Mouse (Mus musculus) embryonic facial prominence, embryonic 13.5 days (tissue): Measurements from ENCODE around the gene C2cd2. TPM values are rescaled to one million over a fixed set of nuclear protein-coding genes. Genes with fewer than 3 reads are reported as not detected.
"Not testable (repeated sequence)": the region's sequence is repeated elsewhere in the genome, so short reads cannot be mapped to it uniquely, and the experiment has no call there.

Experiments
- ATAC-seq: fragments of 200-750 bp; cut with Nextera tagmentation; 2 replicates; pipeline ENCODE4 v1.8.0; 2017; ENCODE audit warnings: low read depth; ENCODE audit not compliant: insufficient number of reproducible peaks, insufficient read depth, low FRiP score, low TSS enrichment
- H3K27ac ChIP-seq: fragments of 300-500 bp; sonication (generic); 2 replicates; pipeline ENCODE4 v1.5.1; 2015; ENCODE audit warnings: moderate library complexity, mild to moderate bottlenecking, inconsistent platforms
- H3K27me3 ChIP-seq: fragments of 300-500 bp; sonication (generic); 2 replicates; pipeline ENCODE4 v1.6.1; 2015; ENCODE audit warnings: mild to moderate bottlenecking, inconsistent platforms
- H3K36me3 ChIP-seq: fragments of 300-500 bp; sonication (generic); 2 replicates; pipeline ENCODE4 v1.6.1; 2015; ENCODE audit warnings: mild to moderate bottlenecking, inconsistent platforms
- H3K4me1 ChIP-seq: fragments of 300-500 bp; sonication (generic); 2 replicates; pipeline ENCODE4 v1.6.1; 2015; ENCODE audit warnings: inconsistent platforms
- H3K4me2 ChIP-seq: fragments of 300-500 bp; sonication (generic); 2 replicates; pipeline ENCODE4 v1.6.1; 2015; ENCODE audit warnings: moderate library complexity, mild to moderate bottlenecking, inconsistent platforms
- H3K4me3 ChIP-seq: fragments of 300-500 bp; sonication (generic); 2 replicates; pipeline ENCODE4 v1.5.1; 2015; ENCODE audit warnings: mild to moderate bottlenecking, inconsistent platforms
- H3K9ac ChIP-seq: fragments of 300-500 bp; sonication (generic); 2 replicates; pipeline ENCODE4 v1.6.1; 2015; ENCODE audit warnings: mild to moderate bottlenecking, inconsistent platforms
- H3K9me3 ChIP-seq: fragments of 300-500 bp; sonication (generic); 2 replicates; pipeline ENCODE4 v1.6.1; 2016; ENCODE audit warnings: inconsistent platforms
- WGBS: fragments of 180-500 bp; shearing (Covaris S2); methylation state at CpG from one replicate; pipeline ENCODE4 v1.1.7; 2015; ENCODE audit warnings: mixed read lengths; 5-methylcytosine and 5-hydroxymethylcytosine counted together
- polyA plus RNA-seq: library from polyadenylated mRNA; unstranded; fragments of >200 nt; fragmentation: Nextera tagmentation; extraction: Ambion mirVana; gene quantifications from 2 replicates; pipeline ENCODE4 v1.2.1, GENCODE M21; 2015

The C2cd2 gene
- 12.5 and 13.1 TPM in 2 replicates for polyA plus RNA-seq

DNA sequence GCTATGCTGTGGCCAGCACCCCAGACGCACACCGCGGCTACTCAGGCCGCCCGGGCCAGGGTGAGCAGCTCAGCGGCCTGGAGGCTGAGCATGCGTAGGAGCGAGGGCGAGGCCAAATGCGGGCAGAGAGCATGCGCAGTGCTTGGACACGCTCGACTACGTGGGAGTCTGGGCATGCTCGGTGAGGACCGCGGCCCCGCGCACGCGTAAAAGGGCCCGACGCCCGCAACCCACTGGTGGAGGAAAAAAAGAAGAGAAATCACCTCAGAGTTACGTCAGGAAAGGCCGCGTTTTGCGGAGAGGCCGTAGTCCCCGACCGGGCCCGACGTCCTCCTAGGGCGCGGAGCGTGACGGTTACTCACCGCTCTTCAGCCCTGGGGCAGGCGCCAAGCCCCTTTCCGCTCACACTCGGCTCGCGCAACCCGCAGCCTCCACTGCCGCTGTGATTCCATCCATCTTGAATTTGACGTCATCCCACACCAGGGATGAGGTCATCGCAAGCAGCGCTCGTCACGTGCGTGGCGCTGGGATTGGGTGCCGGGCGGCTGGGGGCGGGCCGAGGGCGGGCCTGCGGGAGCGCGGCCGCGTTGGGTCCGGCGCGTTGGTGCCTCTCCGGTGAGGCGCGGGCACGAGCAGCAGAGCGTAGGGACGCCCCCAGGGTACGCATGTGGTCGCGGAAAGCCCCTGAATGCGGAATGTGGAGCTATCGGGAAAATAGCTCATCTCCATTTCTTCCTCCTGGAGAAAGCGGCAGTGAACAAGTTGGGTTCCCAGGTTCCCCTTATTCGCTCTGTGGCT lies at the start of gene C2cd2, which contains the start of gene Zbtb21:
Gene C2cd2 (minus strand): TSS at position 448 of the 798 bp plus-strand sequence.
Gene Zbtb21 (minus strand): TSS at position 472 of the 798 bp plus-strand sequence.
- H3K9me3 ChIP-seq, result no peaks in the 10 kb centered on the region
- H3K36me3 ChIP-seq, result no peaks in the 10 kb centered on the region; the same call in 1 of the 2 replicates
- under 1% methylated on average over 78 of the region's 78 CpGs for WGBS
- peak within 1 kb of the TSS; percentile 81 for H3K4me3 ChIP-seq
- no peaks in the 10 kb centered on the region for H3K27me3 ChIP-seq
- H3K9ac ChIP-seq, result peak within 1 kb of the TSS; percentile 90
- H3K27ac ChIP-seq, result peak within 1 kb of the TSS; percentile 96
- peak; percentile 99 for ATAC-seq
- H3K4me2 ChIP-seq, result peak within 1 kb of the TSS; percentile 90
- peaks cover 15% of the 10 kb centered on the region for H3K4me1 ChIP-seq

DNA sequence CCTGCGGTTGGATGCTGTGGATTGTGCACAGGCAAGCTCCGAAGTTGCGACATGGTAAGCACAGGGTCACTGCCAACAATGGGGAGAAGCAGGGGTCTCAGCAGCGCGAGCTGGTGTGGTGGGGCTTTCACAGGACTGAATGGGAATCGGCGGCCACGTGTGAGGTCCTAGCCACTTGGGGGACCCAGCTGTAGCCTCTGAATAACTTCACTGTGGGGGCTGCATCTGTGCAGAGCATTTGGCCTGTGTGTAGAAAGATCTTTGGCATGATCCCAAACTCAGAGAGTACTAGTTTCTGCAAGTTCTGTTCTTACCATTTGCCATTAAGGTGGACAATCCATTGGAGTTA lies 35.0 kb upstream of the C2cd2 start:
- ATAC-seq, result peak; percentile 44; the same call in 1 of the 2 replicates
- 1% methylated on average over 8 of the region's 8 CpGs for WGBS
- Histone ChIP-seq H3K36me3 (peaks cover 13% of the 10 kb centered on the region), H3K4me2 (peak overlapping the region; percentile 58), H3K4me3 (peak overlapping the region; percentile 57), H3K27ac (peak overlapping the region; percentile 83; the same call in 1 of the 2 replicates), H3K9ac (peak overlapping the region; percentile 67), H3K9me3 (peaks cover 26% of the 10 kb centered on the region)
- not testable (repeated sequence) for H3K4me1 ChIP-seq, H3K27me3 ChIP-seq

DNA sequence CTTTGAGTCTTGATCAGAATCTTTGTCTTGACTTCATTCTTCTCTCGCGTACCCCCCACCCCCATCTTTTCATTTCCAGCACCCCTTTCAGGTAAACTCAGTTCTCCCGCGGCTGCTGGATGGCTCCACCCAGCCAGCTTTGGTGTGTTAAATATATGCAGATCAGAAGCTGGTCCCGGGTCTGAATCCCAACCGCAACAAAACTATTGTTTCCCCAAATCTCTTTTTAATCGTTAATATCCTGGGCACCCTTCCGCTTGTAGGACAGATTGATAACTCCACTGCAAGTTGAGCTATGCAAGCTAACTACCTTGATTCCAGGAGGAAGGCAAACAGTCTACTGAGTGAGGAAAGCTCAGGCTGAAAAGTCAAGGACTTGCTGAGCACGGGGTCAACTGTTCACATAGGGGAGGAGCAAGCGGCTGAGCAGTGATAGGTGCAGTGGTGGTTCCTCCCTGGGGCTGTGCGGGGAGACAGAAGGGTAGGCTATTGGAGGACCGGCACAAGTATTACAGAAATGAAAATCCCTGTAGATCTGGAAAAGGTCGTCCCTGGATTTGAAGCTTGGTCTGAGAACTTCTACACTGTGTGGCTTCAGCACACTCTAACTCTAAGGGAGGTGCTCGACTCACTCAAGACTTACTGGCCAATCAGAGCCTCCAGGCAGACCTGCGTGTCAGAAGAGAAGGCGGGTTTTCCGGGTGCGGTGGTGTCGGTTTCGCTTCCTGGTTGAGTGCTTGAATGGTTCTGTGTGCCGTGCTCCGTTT lies 34.4 kb upstream of the C2cd2 start, which contains the start of gene B230307C23Rik:
Gene B230307C23Rik (plus strand): TSS at position 700 of the 767 bp plus-strand sequence.
- H3K4me3 ChIP-seq, result peak within 1 kb of the TSS; percentile 57
- peak; percentile 95 for ATAC-seq
- peaks cover 9% of the 10 kb centered on the region for H3K36me3 ChIP-seq
- peaks cover 8% of the 10 kb centered on the region; the same call in 1 of the 2 replicates for H3K4me1 ChIP-seq
- H3K27me3 ChIP-seq, result no peaks in the 10 kb centered on the region
- H3K9ac ChIP-seq, result peak within 1 kb of the TSS; percentile 67
- 4% methylated on average over 22 of the region's 22 CpGs for WGBS
- H3K27ac ChIP-seq, result peak within 1 kb of the TSS; percentile 83
- H3K9me3 ChIP-seq, result peaks cover 21% of the 10 kb centered on the region
- peak within 1 kb of the TSS; percentile 58 for H3K4me2 ChIP-seq

DNA sequence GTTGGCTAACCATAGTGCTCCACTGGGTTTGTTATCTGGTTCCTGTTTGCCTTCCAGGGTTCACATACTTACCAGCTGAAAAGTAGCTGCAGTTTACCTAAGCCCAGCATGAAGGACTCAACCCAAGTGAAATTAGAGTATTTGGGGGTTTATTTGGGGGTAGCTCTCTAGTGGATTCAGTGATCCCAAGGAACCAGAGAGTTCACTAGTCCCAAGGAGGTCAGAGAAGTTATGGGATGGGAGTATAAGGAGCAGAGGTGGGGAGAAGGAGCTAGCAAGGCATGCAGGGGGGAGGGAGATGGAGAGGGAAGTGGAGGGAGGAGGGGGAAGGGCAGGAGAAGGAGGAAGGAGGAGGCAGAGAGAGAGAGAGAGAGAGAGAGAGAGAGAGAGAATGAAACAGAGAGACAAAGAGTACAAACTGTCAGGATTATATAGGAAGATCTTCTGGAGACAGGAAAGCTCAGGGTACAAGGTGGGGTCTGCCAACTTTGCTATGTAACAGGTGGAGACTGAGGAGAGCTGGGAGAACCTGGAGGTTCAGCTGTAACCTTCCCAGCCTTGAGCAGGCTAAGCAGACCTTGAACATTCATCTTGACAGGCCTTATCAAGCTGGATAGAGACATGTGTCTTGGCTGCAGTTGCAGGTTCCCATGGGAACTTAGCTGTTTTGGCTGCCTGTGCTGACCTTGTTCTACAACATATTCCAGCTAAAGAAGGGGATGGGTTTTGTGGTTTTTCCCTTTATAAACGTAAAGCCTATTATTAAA lies 33.6 kb upstream of the C2cd2 start:
- H3K9ac ChIP-seq, result peak overlapping the region; percentile 67
- H3K36me3 ChIP-seq, result peaks cover 9% of the 10 kb centered on the region
- WGBS, result 22% methylated on average over 1 of the region's 1 CpGs
- H3K4me1 ChIP-seq, result peaks cover 8% of the 10 kb centered on the region; the same call in 1 of the 2 replicates
- ATAC-seq, result no peak
- peak overlapping the region; percentile 58 for H3K4me2 ChIP-seq
- H3K27me3 ChIP-seq, result no peaks in the 10 kb centered on the region
- H3K4me3 ChIP-seq, result peak overlapping the region; percentile 57
- H3K9me3 ChIP-seq, result peaks cover 18% of the 10 kb centered on the region
- no peak overlapping the region for H3K27ac ChIP-seq

DNA sequence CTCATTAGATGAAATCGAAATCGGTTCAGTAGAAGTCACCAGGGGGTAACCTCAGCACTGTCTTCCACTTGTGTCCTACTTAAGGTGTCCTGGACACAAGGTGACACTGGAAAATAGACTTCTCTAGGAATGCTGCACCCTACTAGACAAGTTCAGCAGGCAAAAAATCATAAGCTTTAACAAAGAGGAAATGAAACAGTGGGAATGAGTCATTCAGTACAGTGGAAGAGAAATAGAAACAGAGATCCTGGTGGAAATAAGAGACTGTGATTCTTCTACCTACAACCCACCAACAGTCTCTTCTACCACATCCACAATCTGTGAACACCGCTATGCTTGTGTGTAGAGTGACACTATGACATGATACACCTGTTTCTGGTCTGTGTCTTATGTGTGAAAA lies 30.1 kb upstream of the C2cd2 start:
- not testable (repeated sequence) for ATAC-seq, H3K27ac ChIP-seq, H3K4me3 ChIP-seq, H3K36me3 ChIP-seq, H3K4me1 ChIP-seq, H3K9me3 ChIP-seq, H3K27me3 ChIP-seq, H3K9ac ChIP-seq, H3K4me2 ChIP-seq
- WGBS, result 84% methylated on average over 3 of the region's 3 CpGs

DNA sequence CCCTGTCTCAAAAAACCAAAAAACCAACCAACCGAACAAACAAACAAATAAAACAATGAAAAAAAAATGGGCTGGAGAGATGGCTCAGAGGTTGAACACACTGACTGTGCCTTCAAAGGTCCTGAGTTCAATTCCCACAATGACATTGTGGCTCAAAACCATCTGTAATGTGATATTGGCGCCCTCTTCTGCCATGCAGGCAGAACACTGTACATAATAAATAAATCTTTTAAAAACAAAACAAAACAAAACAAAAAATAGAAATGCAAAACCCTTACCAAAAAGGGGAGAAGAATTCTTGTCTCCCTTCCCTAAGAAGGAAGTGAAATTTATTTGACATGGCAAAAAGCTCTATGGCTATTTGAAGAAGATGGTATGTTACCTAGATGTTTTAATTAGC lies 29.1 kb upstream of the C2cd2 start:
- H3K27ac ChIP-seq, result no peak overlapping the region
- H3K4me3 ChIP-seq, result no peak overlapping the region
- peaks cover 4% of the 10 kb centered on the region; the same call in 1 of the 2 replicates for H3K4me1 ChIP-seq
- ATAC-seq, result no peak
- no peaks in the 10 kb centered on the region for H3K9me3 ChIP-seq
- H3K4me2 ChIP-seq, result no peak overlapping the region
- 72% methylated on average over 2 of the region's 2 CpGs for WGBS
- no peak overlapping the region for H3K9ac ChIP-seq
- H3K27me3 ChIP-seq, result no peaks in the 10 kb centered on the region
- H3K36me3 ChIP-seq, result no peaks in the 10 kb centered on the region

DNA sequence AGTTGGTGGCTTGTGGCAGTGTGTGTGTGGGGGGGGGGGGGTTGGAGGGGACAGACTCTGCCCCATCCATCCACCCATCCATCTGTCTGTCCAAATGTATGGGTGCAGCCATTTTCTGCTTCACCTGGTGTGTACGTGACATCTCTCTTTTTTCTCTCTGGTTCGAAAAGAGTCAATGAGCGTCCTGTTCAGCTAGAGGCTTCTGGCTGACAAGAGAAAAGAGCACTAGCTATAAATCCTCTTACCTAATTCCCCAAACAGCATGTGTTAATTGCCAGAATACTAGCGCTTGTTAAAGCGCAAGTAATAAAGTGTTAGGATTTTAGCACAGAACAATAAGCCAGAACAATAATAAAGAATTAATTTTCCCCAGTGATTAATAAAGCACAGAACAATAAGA lies 22.2 kb upstream of the C2cd2 start:
- no peak for ATAC-seq
- Histone ChIP-seq H3K9ac (no peak overlapping the region), H3K27me3 (no peaks in the 10 kb centered on the region), H3K9me3 (no peaks in the 10 kb centered on the region), H3K4me1 (no peaks in the 10 kb centered on the region), H3K4me2 (no peak overlapping the region), H3K27ac (no peak overlapping the region), H3K36me3 (no peaks in the 10 kb centered on the region), H3K4me3 (no peak overlapping the region)
- WGBS, result 78% methylated on average over 5 of the region's 5 CpGs

DNA sequence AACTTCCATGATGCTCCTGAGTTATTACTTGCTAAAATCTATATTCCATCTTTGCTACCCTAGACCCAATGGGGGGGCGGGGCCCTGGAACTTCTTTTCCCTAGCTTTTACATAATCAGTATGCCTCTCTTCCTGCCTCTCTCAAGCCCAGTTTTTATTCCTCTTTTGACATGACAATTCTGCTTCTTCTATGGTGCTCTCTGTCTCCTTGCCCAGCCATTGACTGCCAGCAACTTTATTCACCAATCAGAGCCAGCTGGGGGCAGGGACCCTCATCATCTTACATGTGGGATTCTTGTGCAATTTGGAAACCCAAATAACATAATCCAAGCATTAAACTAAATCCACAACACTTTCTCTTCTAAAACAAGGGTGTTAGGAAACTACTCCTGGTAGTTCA lies 19.0 kb upstream of the C2cd2 start:
- ATAC-seq, result no peak
- H3K27ac ChIP-seq, result no peak overlapping the region
- H3K4me2 ChIP-seq, result no peak overlapping the region
- no peak overlapping the region for H3K4me3 ChIP-seq
- no peaks in the 10 kb centered on the region for H3K36me3 ChIP-seq
- no peaks in the 10 kb centered on the region for H3K27me3 ChIP-seq
- H3K4me1 ChIP-seq, result no peaks in the 10 kb centered on the region
- no peaks in the 10 kb centered on the region for H3K9me3 ChIP-seq
- H3K9ac ChIP-seq, result no peak overlapping the region
- 100% methylated on average over 1 of the region's 1 CpGs for WGBS

DNA sequence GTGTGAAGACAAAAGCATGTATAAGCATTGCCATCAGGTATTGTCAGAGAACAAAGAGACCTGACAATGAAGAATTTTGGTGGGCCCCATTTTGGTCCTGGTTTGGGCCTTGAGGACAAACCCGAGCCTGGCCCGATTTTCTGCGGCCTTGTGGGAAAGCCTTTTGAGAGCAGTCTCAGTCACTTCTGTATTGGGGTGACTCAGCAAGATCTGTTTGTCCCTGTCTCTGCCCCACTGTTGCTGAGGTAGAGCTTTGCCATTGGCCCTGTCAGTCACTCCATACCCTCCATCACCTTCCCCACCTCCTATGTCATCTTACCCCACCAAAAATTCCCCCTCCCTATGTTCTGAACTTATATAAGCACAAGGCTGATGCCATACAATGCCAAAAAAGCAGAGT lies 15.3 kb upstream of the C2cd2 start:
- 88% methylated on average over 3 of the region's 3 CpGs for WGBS
- Histone ChIP-seq H3K27me3 (no peaks in the 10 kb centered on the region), H3K4me3 (no peak overlapping the region), H3K9me3 (no peaks in the 10 kb centered on the region), H3K4me2 (no peak overlapping the region), H3K4me1 (no peaks in the 10 kb centered on the region), H3K36me3 (no peaks in the 10 kb centered on the region), H3K27ac (no peak overlapping the region), H3K9ac (no peak overlapping the region)
- no peak for ATAC-seq

DNA sequence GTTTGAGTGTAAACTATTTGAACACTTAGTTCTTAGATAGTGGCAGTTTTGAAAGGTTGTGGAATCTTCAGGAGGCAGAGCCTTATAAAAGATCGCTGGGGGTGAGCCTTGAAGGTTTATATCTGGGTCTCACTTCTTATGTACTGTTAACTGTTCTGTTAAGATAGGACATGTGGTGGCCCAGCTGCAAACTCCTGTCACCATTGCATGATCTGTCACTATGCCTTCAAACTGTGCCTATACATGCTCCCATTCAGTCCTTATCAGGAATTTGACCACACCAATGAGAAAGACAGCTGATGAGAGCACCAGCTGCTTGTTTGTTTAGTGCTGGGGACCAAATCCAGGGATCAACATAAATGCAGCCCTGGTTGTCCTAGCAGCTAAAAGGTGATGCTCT lies 14.9 kb upstream of the C2cd2 start:
- Histone ChIP-seq H3K4me2 (no peak overlapping the region), H3K4me3 (no peak overlapping the region), H3K27me3 (no peaks in the 10 kb centered on the region), H3K4me1 (no peaks in the 10 kb centered on the region), H3K27ac (no peak overlapping the region), H3K9me3 (no peaks in the 10 kb centered on the region), H3K9ac (no peak overlapping the region), H3K36me3 (no peaks in the 10 kb centered on the region)
- ATAC-seq, result no peak
- 81% methylated on average over 1 of the region's 1 CpGs for WGBS

DNA sequence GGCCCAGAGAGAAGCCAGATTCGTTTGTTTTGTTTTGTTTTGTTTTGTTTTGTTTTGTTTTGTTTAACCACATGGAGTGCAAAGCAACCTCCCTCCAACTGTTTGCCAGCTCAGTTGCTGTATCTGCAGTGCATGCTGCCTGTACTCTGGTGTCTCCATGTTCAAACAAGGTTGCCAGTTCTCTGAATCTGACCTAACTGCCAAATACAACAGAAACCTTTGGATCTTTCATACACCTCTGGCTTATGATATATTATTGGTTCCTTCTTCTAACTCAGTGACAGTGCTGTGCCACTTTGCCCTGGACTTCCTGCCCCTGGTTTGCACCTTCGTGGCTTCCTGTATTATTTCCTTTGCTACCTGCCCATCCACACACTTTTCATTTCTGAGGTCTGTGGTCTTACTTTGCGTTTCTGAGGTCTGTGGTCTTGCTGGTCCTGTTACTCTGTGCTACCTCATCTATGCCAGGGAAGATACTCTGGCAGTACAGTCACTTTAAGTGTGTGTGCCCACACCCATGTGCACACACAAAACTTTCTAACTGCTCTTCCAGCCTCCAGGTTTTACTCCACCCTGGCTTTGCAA lies 1.6 kb upstream of the C2cd2 start:
- Histone ChIP-seq H3K9ac (no peak overlapping the region), H3K27me3 (no peaks in the 10 kb centered on the region), H3K4me1 (peaks cover 9% of the 10 kb centered on the region; the same call in 1 of the 2 replicates), H3K4me2 (no peak overlapping the region), H3K9me3 (no peaks in the 10 kb centered on the region), H3K4me3 (no peak overlapping the region), H3K36me3 (no peaks in the 10 kb centered on the region; the same call in 1 of the 2 replicates), H3K27ac (no peak overlapping the region)
- ATAC-seq, result no peak
- WGBS, result 90% methylated on average over 3 of the region's 3 CpGs
